Mouse (Mus musculus) myocyte (in vitro differentiated cells): ENCODE data around the gene Cers5.

Experiments used
- MAX ChIP-seq: IDR thresholded peaks from one replicate; pipeline ENCODE4 v1.6.1; 2011; ENCODE audit warnings: low read depth, mild to moderate bottlenecking, control low read depth
- MYOD1 ChIP-seq, 3 experiments: IDR thresholded peaks; one replicate each; pipeline ENCODE4 v1.6.1; 2011; ENCODE audit warnings: control low read depth in 2 of 3, low read depth in 2 of 3, mild to moderate bottlenecking in 2 of 3, moderate library complexity in 1 of 3; ENCODE audit not compliant: insufficient read length in 2 of 3, control insufficient read depth in 1 of 3
- POLR2A ChIP-seq: IDR thresholded peaks from one replicate; pipeline ENCODE4 v1.6.1; 2011; ENCODE audit warnings: low read depth, mild to moderate bottlenecking, control low read depth, moderate library complexity; ENCODE audit not compliant: insufficient read length
- POLR2AphosphoS2 ChIP-seq: IDR thresholded peaks from one replicate; pipeline ENCODE4 v1.6.1; 2011; ENCODE audit warnings: low read depth, control low read depth; ENCODE audit not compliant: insufficient read length

- TF ChIP-seq POLR2A (no peak), POLR2AphosphoS2 (no peak), MAX (no peak), MYOD1 (IDR thresholded peaks at IDR 0.05; ENCODE audit: control insufficient read depth in 1 of 3, insufficient read length in 2 of 3, low read depth in 2 of 3) (no peak)
Measured at GRCm38 (mm10) chr15:99704041-99704681, 68.5 kb downstream of the Cers5 start.
